Mouse (Mus musculus) forebrain, embryonic 13.5 days (tissue): Measurements from ENCODE around the gene Utrn. TPM values are rescaled to one million over a fixed set of nuclear protein-coding genes. Genes with fewer than 3 reads are reported as not detected.
A peak's percentile ranks its signal among the peaks of the same experiment; 100 is the strongest.

Source experiments
- ATAC-seq: fragments of 200-750 bp; cut with Nextera tagmentation; 2 replicates; pipeline ENCODE4 v1.8.0; 2017
- H3K27ac ChIP-seq: fragments of 300-500 bp; sonication (generic); 2 replicates; pipeline ENCODE4 v1.5.1; 2015; ENCODE audit warnings: inconsistent platforms, mild to moderate bottlenecking, moderate library complexity
- H3K27me3 ChIP-seq: fragments of 300-500 bp; sonication (generic); 2 replicates; pipeline ENCODE4 v1.6.1; 2015; ENCODE audit warnings: mild to moderate bottlenecking, inconsistent platforms
- H3K36me3 ChIP-seq: fragments of 300-500 bp; sonication (generic); 2 replicates; pipeline ENCODE4 v1.6.1; 2015; ENCODE audit warnings: mild to moderate bottlenecking, inconsistent platforms; ENCODE audit not compliant: poor library complexity, severe bottlenecking
- H3K4me1 ChIP-seq: fragments of 300-500 bp; sonication (generic); 2 replicates; pipeline ENCODE4 v1.6.1; 2015; ENCODE audit warnings: inconsistent platforms
- H3K4me2 ChIP-seq: fragments of 300-500 bp; sonication (generic); 2 replicates; pipeline ENCODE4 v1.6.1; 2015; ENCODE audit warnings: inconsistent platforms, mild to moderate bottlenecking, moderate library complexity
- H3K4me3 ChIP-seq: fragments of 300-500 bp; sonication (generic); 2 replicates; pipeline ENCODE4 v1.5.1; 2015; ENCODE audit warnings: mild to moderate bottlenecking, inconsistent platforms
- H3K9ac ChIP-seq: fragments of 300-500 bp; sonication (generic); 2 replicates; pipeline ENCODE4 v1.6.1; 2015; ENCODE audit warnings: mild to moderate bottlenecking, inconsistent platforms
- H3K9me3 ChIP-seq: fragments of 300-500 bp; sonication (generic); replicated peaks from 2 replicates; pipeline ENCODE4 v1.6.1; 2016; ENCODE audit warnings: inconsistent platforms
- WGBS: fragments of 180-500 bp; shearing (Covaris S2); methylation state at CpG from one replicate; pipeline ENCODE4 v1.1.7; 2015; 5-methylcytosine and 5-hydroxymethylcytosine counted together
- polyA plus RNA-seq: library from polyadenylated mRNA; unstranded; fragments of >200 nt; fragmentation: Nextera tagmentation; extraction: Ambion mirVana; gene quantifications from 2 replicates; pipeline ENCODE4 v1.2.1, GENCODE M21; 2015

Utrn gene
- 18.7 and 22.0 TPM in 2 replicates for polyA plus RNA-seq

GRCm38 (mm10) chr10:12869029-12869671, at the start of gene Utrn:
Gene Utrn, minus strand, starts transcription at chr10:12869365.
- under 1% methylated on average over 73 of the region's 77 CpGs for WGBS
- H3K9ac ChIP-seq = peak within 1 kb of the TSS; percentile 76
- peak; percentile 91 for ATAC-seq

GRCm38 (mm10) chr10:12917626-12918025, 48.5 kb upstream of the Utrn start:
- H3K4me2 ChIP-seq = no peak overlapping the region
- H3K4me3 ChIP-seq = no peak overlapping the region
- 28% methylated on average over 1 of the region's 1 CpGs for WGBS
- no peak overlapping the region for H3K9ac ChIP-seq
- H3K36me3 ChIP-seq = no peaks in the 10 kb centered on the region
- no peaks in the 10 kb centered on the region for H3K27me3 ChIP-seq
- no peak overlapping the region for H3K27ac ChIP-seq
- no peaks in the 10 kb centered on the region for H3K9me3 ChIP-seq
- H3K4me1 ChIP-seq = no peaks in the 10 kb centered on the region
- ATAC-seq = no peak

More at GRCm38 (mm10) chr10:12869029-12869671, at the start of gene Utrn:
- no peaks in the 10 kb centered on the region for H3K9me3 ChIP-seq
- peak within 1 kb of the TSS; percentile 94 for H3K4me2 ChIP-seq
- H3K4me1 ChIP-seq = peaks cover 22% of the 10 kb centered on the region
- peak within 1 kb of the TSS; percentile 65 for H3K27ac ChIP-seq
- H3K36me3 ChIP-seq = no peaks in the 10 kb centered on the region
- 0 out of 2 replicates have a peak, but pooled peaks cover 2% of the 10 kb centered on the region for H3K27me3 ChIP-seq
- H3K4me3 ChIP-seq = peak within 1 kb of the TSS; percentile 72

DNA sequence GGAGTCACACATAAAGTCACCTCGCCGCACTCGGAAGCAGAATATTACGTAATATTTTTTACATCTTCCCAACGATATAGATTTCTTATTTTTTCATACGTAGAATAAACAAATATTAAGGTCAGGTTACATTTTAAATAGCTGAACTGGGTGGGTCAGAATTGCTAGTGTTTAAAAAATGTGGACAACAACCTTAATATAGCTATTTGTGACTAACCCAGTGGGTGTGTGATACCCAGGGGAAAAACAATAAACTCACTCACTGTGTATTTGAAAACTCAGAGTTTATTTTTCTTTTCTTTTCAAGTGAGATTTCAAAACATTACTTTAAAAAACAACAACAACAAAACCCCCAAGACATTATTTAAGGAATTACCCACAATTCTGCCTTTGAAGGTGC, 47.2 kb upstream of the Utrn start:
- H3K9ac ChIP-seq = no peak overlapping the region
- no peaks in the 10 kb centered on the region for H3K36me3 ChIP-seq
- H3K4me2 ChIP-seq = no peak overlapping the region
- H3K27ac ChIP-seq = no peak overlapping the region
- ATAC-seq = no peak
- 96% methylated on average over 6 of the region's 6 CpGs for WGBS
- no peaks in the 10 kb centered on the region for H3K9me3 ChIP-seq
- H3K4me1 ChIP-seq = no peaks in the 10 kb centered on the region
- no peak overlapping the region for H3K4me3 ChIP-seq
- H3K27me3 ChIP-seq = no peaks in the 10 kb centered on the region

- Histone ChIP-seq H3K4me1 (no peaks in the 10 kb centered on the region), H3K36me3 (no peaks in the 10 kb centered on the region), H3K4me3 (no peak overlapping the region), H3K27ac (no peak overlapping the region), H3K27me3 (no peaks in the 10 kb centered on the region), H3K9ac (no peak overlapping the region), H3K9me3 (no peaks in the 10 kb centered on the region), H3K4me2 (no peak overlapping the region)
- no peak for ATAC-seq
- WGBS = 91% methylated on average over 7 of the region's 7 CpGs
These were observed 46.7 kb upstream of the Utrn start for GRCm38 (mm10) chr10:12915826-12916225.

DNA sequence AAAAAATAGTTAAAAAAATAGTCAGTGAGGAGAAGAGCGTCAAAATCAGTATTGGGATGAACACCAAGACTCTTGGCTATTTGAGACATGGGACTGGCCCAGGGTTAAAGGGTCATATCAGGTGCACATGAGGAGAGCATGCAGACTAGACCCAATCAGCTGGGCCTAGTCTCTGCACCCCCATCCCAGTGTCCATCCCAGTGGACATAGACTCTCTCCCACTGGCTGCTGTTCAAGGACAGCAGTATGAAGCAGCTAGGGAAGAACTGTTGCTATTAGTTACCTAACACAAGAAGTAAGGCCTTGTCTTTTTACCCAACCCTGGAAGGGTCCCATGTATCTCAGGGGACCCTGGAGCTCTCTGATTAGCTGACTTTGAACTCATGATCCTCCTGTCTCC, 45.0 kb upstream of the Utrn start:
- Histone ChIP-seq H3K9me3 (no peaks in the 10 kb centered on the region), H3K9ac (no peak overlapping the region), H3K4me3 (no peak overlapping the region), H3K27me3 (no peaks in the 10 kb centered on the region), H3K4me1 (no peaks in the 10 kb centered on the region), H3K27ac (no peak overlapping the region), H3K36me3 (no peaks in the 10 kb centered on the region), H3K4me2 (no peak overlapping the region)
- no peak for ATAC-seq
- WGBS = 97% methylated on average over 1 of the region's 1 CpGs

- Histone ChIP-seq H3K4me3 (no peak overlapping the region), H3K9me3 (no peaks in the 10 kb centered on the region), H3K9ac (no peak overlapping the region), H3K4me2 (no peak overlapping the region), H3K4me1 (no peaks in the 10 kb centered on the region), H3K27ac (no peak overlapping the region), H3K36me3 (no peaks in the 10 kb centered on the region), H3K27me3 (no peaks in the 10 kb centered on the region)
- 62% methylated on average over 11 of the region's 11 CpGs for WGBS
- ATAC-seq = 0 out of 2 replicates have a peak, but pooled peaks have one; percentile 53
These were observed 42.9 kb upstream of the Utrn start for GRCm38 (mm10) chr10:12911981-12912530.

DNA sequence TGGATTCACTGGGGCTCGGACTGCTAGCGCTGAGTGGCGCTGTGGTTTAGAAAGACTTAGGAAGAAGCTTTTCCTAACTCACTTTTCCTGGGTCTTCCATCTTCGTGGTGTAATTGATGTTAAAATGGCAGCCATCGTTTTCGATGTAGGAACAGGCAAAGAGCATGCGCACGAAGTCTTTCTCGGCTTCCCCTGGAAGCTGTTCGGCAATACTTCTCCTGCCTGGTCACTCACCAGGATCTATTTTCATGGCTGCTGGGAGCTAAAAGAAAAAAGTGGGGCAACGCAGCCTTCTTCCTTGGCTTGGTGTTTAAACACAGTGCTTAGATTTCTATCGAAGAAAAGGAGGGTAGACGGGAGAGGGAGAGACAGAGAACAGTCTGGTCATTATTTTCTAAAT, 42.3 kb upstream of the Utrn start:
- Histone ChIP-seq H3K4me2 (no peak overlapping the region), H3K27me3 (no peaks in the 10 kb centered on the region), H3K9ac (no peak overlapping the region), H3K9me3 (no peaks in the 10 kb centered on the region), H3K4me3 (no peak overlapping the region), H3K36me3 (no peaks in the 10 kb centered on the region), H3K27ac (no peak overlapping the region), H3K4me1 (no peaks in the 10 kb centered on the region)
- 86% methylated on average over 13 of the region's 13 CpGs for WGBS
- no peak for ATAC-seq

DNA sequence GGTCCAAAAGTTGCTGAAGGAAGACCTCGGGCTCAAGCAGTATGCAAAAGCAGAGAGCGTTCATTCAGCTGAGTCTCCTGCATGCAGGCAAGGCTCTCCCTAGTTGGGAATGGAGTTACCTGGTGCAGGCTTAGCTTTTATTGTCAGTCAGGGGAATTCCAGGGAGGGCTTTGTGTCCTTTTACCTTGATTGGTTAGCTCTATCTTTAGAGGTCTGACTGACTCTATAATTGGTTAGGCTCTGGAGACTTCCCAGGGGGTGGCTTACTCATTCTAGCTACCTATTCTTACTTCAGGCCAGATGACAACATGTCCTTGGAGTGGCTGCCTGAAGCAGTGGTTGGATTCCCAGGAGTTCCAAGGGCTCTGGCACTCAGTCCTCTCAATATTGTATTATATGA, 40.7 kb upstream of the Utrn start:
- no peak overlapping the region for H3K9ac ChIP-seq
- H3K27me3 ChIP-seq = no peaks in the 10 kb centered on the region
- no peaks in the 10 kb centered on the region for H3K4me1 ChIP-seq
- no peak for ATAC-seq
- H3K36me3 ChIP-seq = no peaks in the 10 kb centered on the region
- no peak overlapping the region for H3K4me2 ChIP-seq
- H3K9me3 ChIP-seq = no peaks in the 10 kb centered on the region
- 92% methylated on average over 2 of the region's 2 CpGs for WGBS
- no peak overlapping the region for H3K4me3 ChIP-seq
- no peak overlapping the region for H3K27ac ChIP-seq

DNA sequence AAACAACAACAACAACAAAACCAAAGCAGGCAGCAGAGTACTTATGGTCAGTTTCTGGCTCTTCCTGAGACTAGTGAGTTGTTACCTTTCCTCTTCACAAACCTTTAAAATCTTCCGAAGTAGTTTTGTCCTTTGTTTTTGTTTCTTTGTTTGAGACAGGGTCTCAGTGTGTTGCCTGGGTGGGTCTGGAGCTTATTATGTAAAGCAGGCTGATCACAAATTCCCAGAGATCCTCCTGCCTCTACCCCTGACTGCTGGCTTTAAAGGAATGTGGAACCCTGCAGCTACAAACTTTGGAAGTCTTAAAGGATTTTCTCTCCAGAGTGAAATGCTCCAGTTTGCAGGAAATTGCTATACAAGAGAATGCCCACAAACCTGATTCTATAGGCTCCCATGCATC, 40.0 kb upstream of the Utrn start:
- H3K36me3 ChIP-seq = no peaks in the 10 kb centered on the region
- 21% methylated on average over 1 of the region's 1 CpGs for WGBS

DNA sequence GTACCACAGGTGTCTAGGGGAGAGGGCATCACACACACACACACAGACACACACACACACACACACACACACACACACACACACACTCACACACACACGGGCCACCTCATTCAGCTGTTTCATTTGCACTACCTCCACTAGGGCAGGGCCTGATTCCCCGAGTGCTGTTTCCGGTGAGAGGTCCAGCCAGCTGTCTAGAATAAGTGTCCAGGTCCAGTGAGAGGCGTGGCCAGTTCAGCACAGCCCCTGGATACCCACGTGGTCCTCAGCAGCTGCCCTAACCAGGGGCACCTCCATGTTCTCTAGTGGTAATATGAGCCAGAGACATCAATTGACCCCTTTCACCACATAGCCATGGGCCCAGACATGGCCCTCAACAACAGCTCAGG, 35.0 kb upstream of the Utrn start:
- ATAC-seq = no peak

More for the DNA sequence above, 40.0 kb upstream of the Utrn start:
- Histone ChIP-seq H3K9me3 (no peaks in the 10 kb centered on the region), H3K4me2 (no peak overlapping the region), H3K4me3 (no peak overlapping the region), H3K27me3 (no peaks in the 10 kb centered on the region), H3K4me1 (no peaks in the 10 kb centered on the region), H3K9ac (no peak overlapping the region), H3K27ac (no peak overlapping the region)
- ATAC-seq = no peak

GRCm38 (mm10) chr10:12903440-12904139, 34.4 kb upstream of the Utrn start:
- H3K4me1 ChIP-seq = no peaks in the 10 kb centered on the region
- ATAC-seq = no peak
- H3K27me3 ChIP-seq = no peaks in the 10 kb centered on the region
- H3K9ac ChIP-seq = no peak overlapping the region
- no peaks in the 10 kb centered on the region for H3K9me3 ChIP-seq
- no peak overlapping the region for H3K4me2 ChIP-seq
- 95% methylated on average over 5 of the region's 5 CpGs for WGBS
- H3K36me3 ChIP-seq = no peaks in the 10 kb centered on the region
- no peak overlapping the region for H3K4me3 ChIP-seq
- no peak overlapping the region for H3K27ac ChIP-seq

More for the DNA sequence above, 35.0 kb upstream of the Utrn start:
- no peaks in the 10 kb centered on the region for H3K36me3 ChIP-seq
- H3K4me1 ChIP-seq = no peaks in the 10 kb centered on the region
- no peak overlapping the region for H3K9ac ChIP-seq
- 74% methylated on average over 5 of the region's 5 CpGs for WGBS
- no peaks in the 10 kb centered on the region for H3K9me3 ChIP-seq
- H3K4me2 ChIP-seq = no peak overlapping the region
- no peaks in the 10 kb centered on the region for H3K27me3 ChIP-seq
- no peak overlapping the region for H3K4me3 ChIP-seq
- H3K27ac ChIP-seq = no peak overlapping the region

- ATAC-seq = no peak
- H3K4me2 ChIP-seq = no peak overlapping the region
- H3K4me3 ChIP-seq = no peak overlapping the region
- no peaks in the 10 kb centered on the region for H3K27me3 ChIP-seq
- no peak overlapping the region for H3K27ac ChIP-seq
- H3K36me3 ChIP-seq = no peaks in the 10 kb centered on the region
- no peaks in the 10 kb centered on the region for H3K9me3 ChIP-seq
- 96% methylated on average over 5 of the region's 5 CpGs for WGBS
- H3K9ac ChIP-seq = no peak overlapping the region
- H3K4me1 ChIP-seq = no peaks in the 10 kb centered on the region
These were observed 30.7 kb upstream of the Utrn start for GRCm38 (mm10) chr10:12899901-12900300.
